Mouse (Mus musculus): Measurements from ENCODE around the gene Gm9936. TPM values are rescaled to one million over a fixed set of nuclear protein-coding genes. Genes with fewer than 3 reads are reported as not detected.
A peak's percentile ranks its signal among the peaks of the same experiment; 100 is the strongest.

Gm9936 gene
- polyA plus RNA-seq, 1 experiment from 2014 or later, result 2.5 TPM

- Histone ChIP-seq H3K9ac (replicated peaks; ENCODE audit: low read depth, low read length) (no peak overlapping the region), H3K27me3 (replicated peaks; ENCODE audit: control insufficient read depth, insufficient read depth, low read length) (no peaks in the 10 kb centered on the region), H3K27ac (ENCODE audit: low read length) (no peak overlapping the region; the same call in 1 of the 2 replicates), H3K9me3 (ENCODE audit: control insufficient read depth, low read length) (no peaks in the 10 kb centered on the region), H3K4me2 (ENCODE audit: low read length) (no peak overlapping the region), H3K36me3 (ENCODE audit: control insufficient read depth, insufficient read depth) (peaks cover 33% of the 10 kb centered on the region), H3K4me3 (replicated peaks; ENCODE audit: low read length) (no peak overlapping the region), H3K4me1 (replicated peaks; ENCODE audit: control insufficient read depth, insufficient read depth, low read length) (peaks cover 11% of the 10 kb centered on the region)
- WGBS, result 23% methylated on average over 8 of the region's 8 CpGs
- ATAC-seq, result peak; percentile 11; the same call in 1 of the 2 replicates
Measured at GRCm38 (mm10) chr5:114807468-114807867, 51.0 kb downstream of the Gm9936 start.

GRCm38 (mm10) chr5:114807063-114807462 lies 51.4 kb downstream of the Gm9936 start:
- H3K9ac ChIP-seq (replicated peaks; ENCODE audit: low read depth, low read length), result no peak overlapping the region
- WGBS, result 51% methylated on average over 9 of the region's 9 CpGs
- no peaks in the 10 kb centered on the region for H3K27me3 ChIP-seq (replicated peaks; ENCODE audit: control insufficient read depth, insufficient read depth, low read length)
- H3K4me2 ChIP-seq (ENCODE audit: low read length), result no peak overlapping the region
- H3K4me1 ChIP-seq (replicated peaks; ENCODE audit: control insufficient read depth, insufficient read depth, low read length), result peaks cover 7% of the 10 kb centered on the region
- peaks cover 33% of the 10 kb centered on the region for H3K36me3 ChIP-seq (ENCODE audit: control insufficient read depth, insufficient read depth)
- ATAC-seq, result no peak
- H3K27ac ChIP-seq (ENCODE audit: low read length), result no peak overlapping the region; the same call in 1 of the 2 replicates
- H3K4me3 ChIP-seq (replicated peaks; ENCODE audit: low read length), result no peak overlapping the region
- H3K9me3 ChIP-seq (ENCODE audit: control insufficient read depth, low read length), result no peaks in the 10 kb centered on the region

- no peak for ATAC-seq
- H3K4me2 ChIP-seq (ENCODE audit: low read length), result no peak overlapping the region
- no peaks in the 10 kb centered on the region for H3K27me3 ChIP-seq (replicated peaks; ENCODE audit: control insufficient read depth, insufficient read depth, low read length)
- H3K9me3 ChIP-seq (ENCODE audit: control insufficient read depth, low read length), result no peaks in the 10 kb centered on the region
- no peak overlapping the region for H3K9ac ChIP-seq (replicated peaks; ENCODE audit: low read depth, low read length)
- peaks cover 36% of the 10 kb centered on the region for H3K36me3 ChIP-seq (ENCODE audit: control insufficient read depth, insufficient read depth)
- 0 out of 2 replicates have a peak overlapping the region, but pooled peaks have one; percentile 20 for H3K27ac ChIP-seq (ENCODE audit: low read length)
- H3K4me1 ChIP-seq (replicated peaks; ENCODE audit: control insufficient read depth, insufficient read depth, low read length), result peaks cover 4% of the 10 kb centered on the region; the same call in 1 of the 2 replicates
- WGBS, result 87% methylated on average over 8 of the region's 8 CpGs
- no peak overlapping the region for H3K4me3 ChIP-seq (replicated peaks; ENCODE audit: low read length)
Measured at GRCm38 (mm10) chr5:114806636-114807035, 51.8 kb downstream of the Gm9936 start.

Small RNA genes within 50 kb of the gene (microRNA-seq; reads per million reads assigned to microRNA genes)
- gene Mir6240, result 3.9 reads per million, percentile 16 among the genes with 10 or more reads in this experiment

Other genes with a start within 250 kb of the Gm9936 start
- gene Trpv4, start 200.3 kb downstream of the Gm9936 start, polyA plus RNA-seq (2015; fragmentation: Nextera tagmentation; extraction: Ambion mirVana), result 0.75 and 1.2 TPM in 2 replicates
- gene Gltp, start 167.7 kb downstream of the Gm9936 start, polyA plus RNA-seq (2015; fragmentation: Nextera tagmentation; extraction: Ambion mirVana), result 30.8 and 32.9 TPM in 2 replicates
- 12.7 and 16.0 TPM in 2 replicates for gene Tchp, start 150.9 kb downstream of the Gm9936 start, polyA plus RNA-seq (2015; fragmentation: Nextera tagmentation; extraction: Ambion mirVana)
- gene Ankrd13a, start 84.0 kb downstream of the Gm9936 start, polyA plus RNA-seq (2015; fragmentation: Nextera tagmentation; extraction: Ambion mirVana), result 29.4 and 30.1 TPM in 2 replicates
- 53.9 and 58.5 TPM in 2 replicates for gene Git2, start 83.2 kb downstream of the Gm9936 start, polyA plus RNA-seq (2015; fragmentation: Nextera tagmentation; extraction: Ambion mirVana)
- 220 and 250 TPM in 2 replicates for gene 1500011B03Rik, start 35.2 kb downstream of the Gm9936 start, polyA plus RNA-seq (2015; fragmentation: Nextera tagmentation; extraction: Ambion mirVana)
- gene 4930519G04Rik, start 5.0 kb downstream of the Gm9936 start, polyA plus RNA-seq (2015; fragmentation: Nextera tagmentation; extraction: Ambion mirVana), result not detected in 2 replicates
- 2.8 and 3.5 TPM in 2 replicates for gene Oasl2, start 38.3 kb upstream of the Gm9936 start, polyA plus RNA-seq (2015; fragmentation: Nextera tagmentation; extraction: Ambion mirVana)
- gene Oasl1, start 64.6 kb upstream of the Gm9936 start, polyA plus RNA-seq (2015; fragmentation: Nextera tagmentation; extraction: Ambion mirVana), result 0.39 and 0.41 TPM in 2 replicates
- 84.1 and 106 TPM in 2 replicates for gene 2210016L21Rik, start 83.5 kb upstream of the Gm9936 start, polyA plus RNA-seq (2015; fragmentation: Nextera tagmentation; extraction: Ambion mirVana)
- gene Hnf1a, start 112.4 kb upstream of the Gm9936 start, polyA plus RNA-seq (2015; fragmentation: Nextera tagmentation; extraction: Ambion mirVana), result 0.06 TPM in 1 of 2 replicates, not detected in the other
- gene Sppl3, start 152.5 kb upstream of the Gm9936 start, polyA plus RNA-seq (2015; fragmentation: Nextera tagmentation; extraction: Ambion mirVana), result 16.5 and 16.6 TPM in 2 replicates
- 34.9 and 38.1 TPM in 2 replicates for gene Gm10401, start 239.6 kb upstream of the Gm9936 start, polyA plus RNA-seq (2015; fragmentation: Nextera tagmentation; extraction: Ambion mirVana)